Mouse (Mus musculus) heart, postnatal 0 days (tissue): Measurements from ENCODE around the gene Tekt2.

Experiments used
- CTCF ChIP-seq: IDR thresholded peaks from 2 replicates; pipeline ENCODE4 v1.5.1; 2016; ENCODE audit warnings: antibody characterized with exemption, control low read depth, low read depth
- EP300 ChIP-seq: IDR thresholded peaks from 2 replicates; pipeline ENCODE4 v1.6.1; 2016; ENCODE audit warnings: antibody characterized with exemption, low read depth

DNA sequence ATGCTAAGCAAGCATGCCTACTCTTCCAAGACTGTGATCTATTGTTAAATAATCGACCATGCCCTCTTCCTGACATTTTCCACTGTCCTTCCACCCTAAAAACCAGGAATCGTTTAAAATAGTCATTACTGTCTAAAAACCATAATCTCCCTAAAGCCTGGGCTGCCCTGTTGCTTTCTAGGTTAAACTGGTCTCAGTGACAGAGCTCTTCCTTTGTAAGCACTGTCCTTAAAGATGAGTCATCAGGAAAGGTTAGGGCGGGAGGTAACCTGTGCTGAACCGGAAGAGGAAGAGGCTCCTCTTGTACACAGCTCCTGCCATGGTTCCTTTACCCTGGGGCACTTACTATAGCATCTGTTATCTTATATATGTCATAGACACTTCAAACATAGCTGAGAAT, 14.0 kb upstream of the Tekt2 start:
- TF ChIP-seq CTCF (no peak), EP300 (no peak)
